Mouse (Mus musculus) lung, postnatal 0 days (tissue): Measurements from ENCODE around the gene Ncoa3.

Source experiments
- CTCF ChIP-seq: IDR thresholded peaks from 2 replicates; pipeline ENCODE4 v1.5.1; 2016; ENCODE audit warnings: antibody characterized with exemption, mild to moderate bottlenecking
- EP300 ChIP-seq: IDR thresholded peaks from 2 replicates; pipeline ENCODE4 v1.6.1; 2016; ENCODE audit warnings: antibody characterized with exemption, mild to moderate bottlenecking, control low read depth

- TF ChIP-seq CTCF (no peak), EP300 (no peak)
These were observed 24.4 kb upstream of the Ncoa3 start for GRCm38 (mm10) chr2:165967823-165968555.
